In the genomic region with DNA sequence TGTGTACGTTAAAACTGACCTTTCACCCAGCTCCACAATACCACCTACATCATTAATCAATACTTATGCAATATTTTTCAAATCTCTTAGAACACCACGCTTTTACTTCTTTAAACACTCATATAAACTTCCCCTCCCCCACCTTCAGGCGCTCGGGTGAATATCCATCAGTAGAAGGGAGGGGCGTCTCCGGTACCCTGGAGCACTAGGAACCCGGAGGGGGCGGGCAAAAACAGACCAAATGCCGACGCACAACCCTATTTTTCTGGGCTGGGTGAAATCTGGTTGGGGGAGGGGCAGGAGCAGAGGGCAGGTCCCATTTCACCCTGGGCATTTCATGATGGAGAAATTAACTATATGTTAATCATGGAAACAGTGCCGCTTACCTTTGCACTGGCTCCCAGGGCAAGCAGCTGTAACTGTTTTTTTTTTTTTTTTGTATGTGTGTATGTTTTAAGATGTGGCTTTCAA, we compare ENCODE assay signal across 7 mouse cellular contexts. TPM values are rescaled to one million over a fixed set of nuclear protein-coding genes. Genes with fewer than 3 reads are reported as not detected.
A peak's percentile ranks its signal among the peaks of the same experiment; 100 is the strongest.
DNase-seq lines count a peak whose midpoint lies in the region; ATAC-seq and TF ChIP-seq lines count a peak whose summit lies in the region.

Gene A830031A19Rik (minus strand): TSS at position 421 of the 471 bp plus-strand sequence.

- peak within 1 kb of the TSS; percentile 90 for H3K4me2 ChIP-seq in hindbrain, embryonic 12.5 days (replicated peaks)
- peak within 1 kb of the TSS; percentile 96 for H3K4me2 ChIP-seq in midbrain, embryonic 12.5 days (replicated peaks)

- DNase-seq in lung, adult 2 months: no peak
- DNase-seq in lung, postnatal 4 days: no peak
- no peak for DNase-seq in gastrocnemius, adult 8-10 months (ENCODE audit: low spot score in 2 of 2)
- DNase-seq in frontal cortex, postnatal 36 days (ENCODE audit: low spot score in 2 of 2): no peak

- 0 out of 2 replicates have a peak, but pooled peaks cover 2% of the 10 kb centered on the region for H3K4me1 ChIP-seq in lung, adult 2 months (ENCODE audit: control insufficient read depth, insufficient read depth, low read length)
- H3K4me1 ChIP-seq in cortical plate, adult 2 months (ENCODE audit: control insufficient read depth, insufficient read depth, low read length): no peaks in the 10 kb centered on the region; the same call in 1 of the 2 replicates
- H3K4me1 ChIP-seq in hindbrain, embryonic 12.5 days: peaks cover 15% of the 10 kb centered on the region; the same call in 1 of the 2 replicates
- H3K4me1 ChIP-seq in midbrain, embryonic 12.5 days: peaks cover 21% of the 10 kb centered on the region

- TF ChIP-seq POLR2A in lung, adult 2 months (IDR thresholded peaks at IDR 0.05; ENCODE audit: borderline replicate concordance, extremely low read depth, low read depth, low read length): no peak
- TF ChIP-seq POLR2A in cortical plate, adult 2 months (IDR thresholded peaks at IDR 0.05; ENCODE audit: extremely low read depth, insufficient read depth, low read length): no peak

- TF ChIP-seq CTCF in lung, adult 2 months (IDR thresholded peaks at IDR 0.05; ENCODE audit: insufficient read depth, low read length): no peak
- no peak for TF ChIP-seq CTCF in cortical plate, adult 2 months (IDR thresholded peaks at IDR 0.05; ENCODE audit: extremely low read depth, insufficient read depth, low read length)

- H3K9me3 ChIP-seq in hindbrain, embryonic 12.5 days (replicated peaks): no peaks in the 10 kb centered on the region
- H3K9me3 ChIP-seq in midbrain, embryonic 12.5 days: no peaks in the 10 kb centered on the region

- peak within 1 kb of the TSS; percentile 98 for H3K27ac ChIP-seq in cortical plate, adult 2 months (ENCODE audit: insufficient read depth, low read length)
- peak within 1 kb of the TSS; percentile 98 for H3K27ac ChIP-seq in hindbrain, embryonic 12.5 days
- peak within 1 kb of the TSS; percentile 96 for H3K27ac ChIP-seq in midbrain, embryonic 12.5 days (replicated peaks)

- peak within 1 kb of the TSS; percentile 97 for H3K9ac ChIP-seq in hindbrain, embryonic 12.5 days
- peak within 1 kb of the TSS; percentile 79 for H3K9ac ChIP-seq in midbrain, embryonic 12.5 days (replicated peaks)

- no peaks in the 10 kb centered on the region for H3K27me3 ChIP-seq in hindbrain, embryonic 12.5 days
- peaks cover 4% of the 10 kb centered on the region; the same call in 1 of the 2 replicates for H3K27me3 ChIP-seq in midbrain, embryonic 12.5 days

- WGBS in lung, adult 2 months: 1% methylated on average over 11 of the region's 11 CpGs
- 0% methylated on average over 11 of the region's 11 CpGs for WGBS in hindbrain, embryonic 12.5 days
- WGBS in midbrain, embryonic 12.5 days: under 1% methylated on average over 11 of the region's 11 CpGs

- no peaks in the 10 kb centered on the region for H3K36me3 ChIP-seq in hindbrain, embryonic 12.5 days
- H3K36me3 ChIP-seq in midbrain, embryonic 12.5 days: no peaks in the 10 kb centered on the region

- H3K4me3 ChIP-seq in lung, adult 2 months (replicated peaks; ENCODE audit: extremely low read depth, low read depth, low read length): peak within 1 kb of the TSS; percentile 64
- peak within 1 kb of the TSS; percentile 89 for H3K4me3 ChIP-seq in cortical plate, adult 2 months (ENCODE audit: insufficient read depth, low read length)
- peak within 1 kb of the TSS; percentile 67 for H3K4me3 ChIP-seq in hindbrain, embryonic 12.5 days
- H3K4me3 ChIP-seq in midbrain, embryonic 12.5 days: peak within 1 kb of the TSS; percentile 67

- ATAC-seq in hindbrain, embryonic 12.5 days (ENCODE audit: low FRiP score): no peak
- ATAC-seq in midbrain, embryonic 12.5 days (ENCODE audit: low FRiP score, low read depth): no peak

RNA-seq across cellular contexts. Expression of gene A830031A19Rik, which starts in this region (rescaled TPM):
- not detected in 2 replicates for polyA plus RNA-seq in lung, adult 2 months (2012; rRNA removed)
- 1.2 and 1.6 TPM in 2 replicates for polyA plus RNA-seq in cortical plate, adult 2 months (2012; rRNA removed)
- polyA plus RNA-seq in hindbrain, embryonic 12.5 days (2016; fragmentation: Nextera tagmentation; extraction: Ambion mirVana): not detected in 2 replicates
- polyA plus RNA-seq in midbrain, embryonic 12.5 days (2016; fragmentation: Nextera tagmentation; extraction: Ambion mirVana): not detected in 2 replicates
- not detected for total RNA-seq in gastrocnemius, adult 8-10 months (2022)
